Mouse (Mus musculus): ENCODE measurements around the gene Kcnn1.
"Not testable (repeated sequence)": the region's sequence is repeated elsewhere in the genome, so short reads cannot be mapped to it uniquely, and the experiment has no call there.

Gene Kcnn1

GRCm38 (mm10) chr8:70842484-70842883 is 20.6 kb downstream of the Kcnn1 start:
- DNase-seq (ENCODE audit: low spot score) = no peak

GRCm38 (mm10) chr8:70841147-70842072 is 21.6 kb downstream of the Kcnn1 start:
- DNase-seq (ENCODE audit: low spot score) = peak; percentile 86

GRCm38 (mm10) chr8:70840590-70840989 is 22.5 kb downstream of the Kcnn1 start:
- no peak for DNase-seq (ENCODE audit: low spot score)

- DNase-seq (ENCODE audit: low spot score) = peak; percentile 96
Observed at GRCm38 (mm10) chr8:70839408-70840351, 23.4 kb downstream of the Kcnn1 start, which contains the start of gene Arrdc2. Gene Arrdc2, minus strand, starts transcription at chr8:70839720.

GRCm38 (mm10) chr8:70838654-70839407 is 24.2 kb downstream of the Kcnn1 start:
- DNase-seq (ENCODE audit: low spot score) = no peak

- no peak for DNase-seq (ENCODE audit: low spot score)
Observed at GRCm38 (mm10) chr8:70836666-70837065, 26.4 kb downstream of the Kcnn1 start.

GRCm38 (mm10) chr8:70834071-70834470 is 29.0 kb downstream of the Kcnn1 start:
- no peak for DNase-seq (ENCODE audit: low spot score)

GRCm38 (mm10) chr8:70833520-70833919 is 29.5 kb downstream of the Kcnn1 start:
- DNase-seq (ENCODE audit: low spot score) = no peak

GRCm38 (mm10) chr8:70833018-70833482 is 30.0 kb downstream of the Kcnn1 start:
- no peak for DNase-seq (ENCODE audit: low spot score)

- no peak for DNase-seq (ENCODE audit: low spot score)
Observed at GRCm38 (mm10) chr8:70832371-70832770, 30.7 kb downstream of the Kcnn1 start.

- no peak for DNase-seq (ENCODE audit: low spot score)
Observed at GRCm38 (mm10) chr8:70831517-70831916, 31.5 kb downstream of the Kcnn1 start.

GRCm38 (mm10) chr8:70827796-70828195 is 35.3 kb downstream of the Kcnn1 start:
- DNase-seq (ENCODE audit: low spot score) = no peak

- no peak for DNase-seq (ENCODE audit: low spot score)
Observed at GRCm38 (mm10) chr8:70827010-70827409, 36.0 kb downstream of the Kcnn1 start.

GRCm38 (mm10) chr8:70825816-70826215 is 37.2 kb downstream of the Kcnn1 start:
- no peak for DNase-seq (ENCODE audit: low spot score)

- DNase-seq (ENCODE audit: low spot score) = no peak
Observed at GRCm38 (mm10) chr8:70823802-70824201, 39.3 kb downstream of the Kcnn1 start.

- not testable (repeated sequence) for DNase-seq (ENCODE audit: low spot score)
Observed at GRCm38 (mm10) chr8:70822594-70822993, 40.5 kb downstream of the Kcnn1 start.

- no peak for DNase-seq (ENCODE audit: low spot score)
Observed at GRCm38 (mm10) chr8:70821992-70822391, 41.1 kb downstream of the Kcnn1 start.

GRCm38 (mm10) chr8:70821399-70821962 is 41.6 kb downstream of the Kcnn1 start:
- DNase-seq (ENCODE audit: low spot score) = no peak

GRCm38 (mm10) chr8:70820101-70820935 is 42.7 kb downstream of the Kcnn1 start:
- DNase-seq (ENCODE audit: low spot score) = no peak

GRCm38 (mm10) chr8:70816679-70817078 is 46.4 kb downstream of the Kcnn1 start:
- no peak for DNase-seq (ENCODE audit: low spot score)
